Mouse (Mus musculus): ENCODE measurements around the gene Ly6g5b. TPM values are rescaled to one million over a fixed set of nuclear protein-coding genes. Genes with fewer than 3 reads are reported as not detected.

The Ly6g5b gene
- polyA plus RNA-seq, 1 experiment = 4.7 TPM

- Histone ChIP-seq H3K4me1 (ENCODE audit: control insufficient read depth, insufficient read depth, low read length) (no peaks in the 10 kb centered on the region; the same call in 1 of the 2 replicates), H3K27ac (ENCODE audit: control insufficient read depth, insufficient read depth, low read depth, low read length, poor library complexity) (no peak within 1 kb of the TSS), H3K4me3 (replicated peaks; ENCODE audit: control insufficient read depth, low read depth, low read length) (peak within 1 kb of the TSS; percentile 35)
- 2% methylated on average over 48 of the region's 48 CpGs for WGBS
- no peak for TF ChIP-seq CTCF (IDR thresholded peaks at IDR 0.05; ENCODE audit: control insufficient read depth, insufficient read depth, low read length)
- 0 out of 2 replicates have a peak, but pooled peaks have one; percentile 14 for TF ChIP-seq POLR2A (IDR thresholded peaks at IDR 0.05; ENCODE audit: borderline replicate concordance, control insufficient read depth, low read depth, low read length)
Observed at GRCm38 (mm10) chr17:35064951-35065947, 50.0 kb downstream of the Ly6g5b start, which contains the start of gene Ly6g6c. Ly6g6c (plus strand) TSS chr17:35065388.

GRCm38 (mm10) chr17:35064378-35064877, 50.8 kb downstream of the Ly6g5b start:
- 52% methylated on average over 10 of the region's 10 CpGs for whole genome bisulfite sequencing
- Histone ChIP-seq H3K4me3 (replicated peaks; ENCODE audit: control insufficient read depth, low read depth, low read length) (no peak overlapping the region), H3K4me1 (ENCODE audit: control insufficient read depth, insufficient read depth, low read length) (no peaks in the 10 kb centered on the region; the same call in 1 of the 2 replicates), H3K27ac (ENCODE audit: control insufficient read depth, insufficient read depth, low read depth, low read length, poor library complexity) (no peak overlapping the region)
- TF ChIP-seq CTCF (IDR thresholded peaks at IDR 0.05; ENCODE audit: control insufficient read depth, insufficient read depth, low read length) = no peak
- TF ChIP-seq POLR2A (IDR thresholded peaks at IDR 0.05; ENCODE audit: borderline replicate concordance, control insufficient read depth, low read depth, low read length) = no peak

Other genes starting within 250 kb of the Ly6g5b start
- gene Zbtb12, start 235.9 kb downstream of the Ly6g5b start, polyA plus RNA-seq (2011; ENCODE audit: insufficient read depth, insufficient read length, low replicate concordance, missing spikeins) = 2.8 and 5.7 TPM in 2 replicates
- gene Gm20547, start 233.4 kb downstream of the Ly6g5b start, polyA plus RNA-seq (2011; ENCODE audit: insufficient read depth, insufficient read length, low replicate concordance, missing spikeins) = 2.0 TPM in 1 of 2 replicates, not detected in the other
- 3.7 and 5.9 TPM in 2 replicates for gene C2, start 217.2 kb downstream of the Ly6g5b start, polyA plus RNA-seq (2011; ENCODE audit: insufficient read depth, insufficient read length, low replicate concordance, missing spikeins)
- 60.6 and 104 TPM in 2 replicates for gene Ehmt2, start 217.0 kb downstream of the Ly6g5b start, polyA plus RNA-seq (2011; ENCODE audit: insufficient read depth, insufficient read length, low replicate concordance, missing spikeins)
- 1.3 TPM in 1 of 2 replicates, not detected in the other for gene Slc44a4, start 201.0 kb downstream of the Ly6g5b start, polyA plus RNA-seq (2011; ENCODE audit: insufficient read depth, insufficient read length, low replicate concordance, missing spikeins)
- gene Neu1, start 184.2 kb downstream of the Ly6g5b start, polyA plus RNA-seq (2011; ENCODE audit: insufficient read depth, insufficient read length, low replicate concordance, missing spikeins) = 18.1 and 33.6 TPM in 2 replicates
- 1.3 and 5.5 TPM in 2 replicates for gene Hspa1b, start 156.2 kb downstream of the Ly6g5b start, polyA plus RNA-seq (2011; ENCODE audit: insufficient read depth, insufficient read length, low replicate concordance, missing spikeins)
- not detected in 2 replicates for gene Gm20481, start 145.5 kb downstream of the Ly6g5b start, polyA plus RNA-seq (2011; ENCODE audit: insufficient read depth, insufficient read length, low replicate concordance, missing spikeins)
- 1.9 TPM in 1 of 2 replicates, not detected in the other for gene Hspa1a, start 143.3 kb downstream of the Ly6g5b start, polyA plus RNA-seq (2011; ENCODE audit: insufficient read depth, insufficient read length, low replicate concordance, missing spikeins)
- not detected in 2 replicates for gene Hspa1l, start 142.7 kb downstream of the Ly6g5b start, polyA plus RNA-seq (2011; ENCODE audit: insufficient read depth, insufficient read length, low replicate concordance, missing spikeins)
- 70.0 and 84.5 TPM in 2 replicates for gene Lsm2, start 133.6 kb downstream of the Ly6g5b start, polyA plus RNA-seq (2011; ENCODE audit: insufficient read depth, insufficient read length, low replicate concordance, missing spikeins)
- gene Vars, start 114.4 kb downstream of the Ly6g5b start, polyA plus RNA-seq (2011; ENCODE audit: insufficient read depth, insufficient read length, low replicate concordance, missing spikeins) = 117 and 158 TPM in 2 replicates
- 0.77 and 1.2 TPM in 2 replicates for gene Vwa7, start 98.8 kb downstream of the Ly6g5b start, polyA plus RNA-seq (2011; ENCODE audit: insufficient read depth, insufficient read length, low replicate concordance, missing spikeins)
- gene Sapcd1, start 87.4 kb downstream of the Ly6g5b start, polyA plus RNA-seq (2011; ENCODE audit: insufficient read depth, insufficient read length, low replicate concordance, missing spikeins) = 18.9 and 31.7 TPM in 2 replicates
- 12.1 and 17.2 TPM in 2 replicates for gene Msh5, start 68.7 kb downstream of the Ly6g5b start, polyA plus RNA-seq (2011; ENCODE audit: insufficient read depth, insufficient read length, low replicate concordance, missing spikeins)
- 76.2 and 141 TPM in 2 replicates for gene Clic1, start 65.5 kb downstream of the Ly6g5b start, polyA plus RNA-seq (2011; ENCODE audit: insufficient read depth, insufficient read length, low replicate concordance, missing spikeins)
- 12.5 and 15.2 TPM in 2 replicates for gene Ddah2, start 56.4 kb downstream of the Ly6g5b start, polyA plus RNA-seq (2011; ENCODE audit: insufficient read depth, insufficient read length, low replicate concordance, missing spikeins)
- 1.6 and 1.7 TPM in 2 replicates for gene Ly6g6c, start 50.0 kb downstream of the Ly6g5b start, polyA plus RNA-seq (2011; ENCODE audit: insufficient read depth, insufficient read length, low replicate concordance, missing spikeins)
- 16.5 and 35.6 TPM in 2 replicates for gene Mpig6b, start 49.2 kb downstream of the Ly6g5b start, polyA plus RNA-seq (2011; ENCODE audit: insufficient read depth, insufficient read length, low replicate concordance, missing spikeins)
- gene Ly6g6e, start 38.5 kb downstream of the Ly6g5b start, polyA plus RNA-seq (2011; ENCODE audit: insufficient read depth, insufficient read length, low replicate concordance, missing spikeins) = 1.3 TPM in 1 of 2 replicates, not detected in the other
- 9.2 and 26.2 TPM in 2 replicates for gene Ly6g6d, start 37.4 kb downstream of the Ly6g5b start, polyA plus RNA-seq (2011; ENCODE audit: insufficient read depth, insufficient read length, low replicate concordance, missing spikeins)
- gene Ly6g6f, start 29.8 kb downstream of the Ly6g5b start, polyA plus RNA-seq (2011; ENCODE audit: insufficient read depth, insufficient read length, low replicate concordance, missing spikeins) = 14.3 and 53.1 TPM in 2 replicates
- 48.7 and 73.1 TPM in 2 replicates for gene Abhd16a, start 26.2 kb downstream of the Ly6g5b start, polyA plus RNA-seq (2011; ENCODE audit: insufficient read depth, insufficient read length, low replicate concordance, missing spikeins)
- gene Ly6g5c, start 7.1 kb downstream of the Ly6g5b start, polyA plus RNA-seq (2011; ENCODE audit: insufficient read depth, insufficient read length, low replicate concordance, missing spikeins) = not detected in 2 replicates
- 29.8 and 39.0 TPM in 2 replicates for gene Gpank1, start 6.0 kb upstream of the Ly6g5b start, polyA plus RNA-seq (2011; ENCODE audit: insufficient read depth, insufficient read length, low replicate concordance, missing spikeins)
- 155 and 166 TPM in 2 replicates for gene Csnk2b, start 6.6 kb upstream of the Ly6g5b start, polyA plus RNA-seq (2011; ENCODE audit: insufficient read depth, insufficient read length, low replicate concordance, missing spikeins)
- 6.8 and 20.2 TPM in 2 replicates for gene D17H6S53E, start 10.9 kb upstream of the Ly6g5b start, polyA plus RNA-seq (2011; ENCODE audit: insufficient read depth, insufficient read length, low replicate concordance, missing spikeins)
- gene Apom, start 16.6 kb upstream of the Ly6g5b start, polyA plus RNA-seq (2011; ENCODE audit: insufficient read depth, insufficient read length, low replicate concordance, missing spikeins) = 6.0 TPM in 1 of 2 replicates, not detected in the other
- gene Bag6, start 19.8 kb upstream of the Ly6g5b start, polyA plus RNA-seq (2011; ENCODE audit: insufficient read depth, insufficient read length, low replicate concordance, missing spikeins) = 104 and 195 TPM in 2 replicates
- gene Prrc2a, start 49.5 kb upstream of the Ly6g5b start, polyA plus RNA-seq (2011; ENCODE audit: insufficient read depth, insufficient read length, low replicate concordance, missing spikeins) = 208 and 214 TPM in 2 replicates
- gene Aif1, start 60.6 kb upstream of the Ly6g5b start, polyA plus RNA-seq (2011; ENCODE audit: insufficient read depth, insufficient read length, low replicate concordance, missing spikeins) = 48.9 and 51.7 TPM in 2 replicates
- gene Lst1, start 73.0 kb upstream of the Ly6g5b start, polyA plus RNA-seq (2011; ENCODE audit: insufficient read depth, insufficient read length, low replicate concordance, missing spikeins) = 50.4 and 139 TPM in 2 replicates
- 38.6 and 66.2 TPM in 2 replicates for gene Ltb, start 79.0 kb upstream of the Ly6g5b start, polyA plus RNA-seq (2011; ENCODE audit: insufficient read depth, insufficient read length, low replicate concordance, missing spikeins)
- gene Tnf, start 86.6 kb upstream of the Ly6g5b start, polyA plus RNA-seq (2011; ENCODE audit: insufficient read depth, insufficient read length, low replicate concordance, missing spikeins) = 3.2 and 7.4 TPM in 2 replicates
- 3.5 and 4.4 TPM in 2 replicates for gene Lta, start 89.9 kb upstream of the Ly6g5b start, polyA plus RNA-seq (2011; ENCODE audit: insufficient read depth, insufficient read length, low replicate concordance, missing spikeins)
- not detected in 2 replicates for gene Gm16181, start 105.4 kb upstream of the Ly6g5b start, polyA plus RNA-seq (2011; ENCODE audit: insufficient read depth, insufficient read length, low replicate concordance, missing spikeins)
- gene Atp6v1g2, start 118.2 kb upstream of the Ly6g5b start, polyA plus RNA-seq (2011; ENCODE audit: insufficient read depth, insufficient read length, low replicate concordance, missing spikeins) = 4.1 and 9.9 TPM in 2 replicates
- gene Nfkbil1, start 120.4 kb upstream of the Ly6g5b start, polyA plus RNA-seq (2011; ENCODE audit: insufficient read depth, insufficient read length, low replicate concordance, missing spikeins) = 9.9 and 24.9 TPM in 2 replicates
- 275 and 374 TPM in 2 replicates for gene Ddx39b, start 126.3 kb upstream of the Ly6g5b start, polyA plus RNA-seq (2011; ENCODE audit: insufficient read depth, insufficient read length, low replicate concordance, missing spikeins)
- 399 and 727 TPM in 2 replicates for gene H2-D1, start 147.3 kb upstream of the Ly6g5b start, polyA plus RNA-seq (2011; ENCODE audit: insufficient read depth, insufficient read length, low replicate concordance, missing spikeins)
- gene H2-Q1, start 205.0 kb upstream of the Ly6g5b start, polyA plus RNA-seq (2011; ENCODE audit: insufficient read depth, insufficient read length, low replicate concordance, missing spikeins) = not detected in 2 replicates
- gene H2-Q2, start 226.8 kb upstream of the Ly6g5b start, polyA plus RNA-seq (2011; ENCODE audit: insufficient read depth, insufficient read length, low replicate concordance, missing spikeins) = not detected in 2 replicates